Comparison of ENCODE assay signal across 9 mouse cellular contexts in genomic region chr2:93142616-93143015, GRCm38 (mm10). TPM values are rescaled to one million over a fixed set of nuclear protein-coding genes. Genes with fewer than 3 reads are reported as not detected.
DNase-seq lines count a peak whose midpoint lies in the region; ATAC-seq lines count a peak whose summit lies in the region.
"Had no signal": no experiment of that assay in that cellular context is flagged by ENCODE, and none has a peak within 500 bp of the region (broad histone marks: within the 10 kb centered on the region; RNA-seq: fewer than 3 reads in every experiment).

No protein-coding gene starts in this region.

- peaks cover 11% of the 10 kb centered on the region for H3K4me1 ChIP-seq in hindbrain, embryonic 15.5 days (replicated peaks)
- peaks cover 17% of the 10 kb centered on the region for H3K4me1 ChIP-seq in hindbrain, embryonic 12.5 days
- H3K4me1 ChIP-seq in heart, embryonic 14.5 days (ENCODE audit: control insufficient read depth in 2 of 2, insufficient read depth in 2 of 2, low read length in 2 of 2): peaks cover 0 to 3% of the 10 kb centered on the region in 2 experiments; a peak in 1 of 4 replicates

- H3K4me2 ChIP-seq in hindbrain, embryonic 15.5 days: no peak overlapping the region
- H3K4me2 ChIP-seq in hindbrain, embryonic 12.5 days (replicated peaks): no peak overlapping the region
- H3K4me2 ChIP-seq in heart, embryonic 14.5 days (ENCODE audit: low read length): no peak overlapping the region
- H3K4me2 ChIP-seq: midbrain, embryonic 15.5 days had no signal

- peak; percentile 43 for DNase-seq in adrenal gland, postnatal 25 days
- DNase-seq in lung, adult 18-20 months: peak; percentile 57 to 77
- DNase-seq in urinary bladder, adult 2 months (ENCODE audit: low spot score): no peak
- no peak for DNase-seq in thymus, postnatal 25 days
- DNase-seq in MN1 (ENCODE audit: low spot score): no peak

- ATAC-seq in hindbrain, embryonic 15.5 days (ENCODE audit: low FRiP score, low read depth): 0 out of 2 replicates have a peak, but pooled peaks have one; percentile 47
- no peak for ATAC-seq in hindbrain, embryonic 12.5 days (ENCODE audit: low FRiP score)
- peak; percentile 80 for ATAC-seq in heart, embryonic 14.5 days (ENCODE audit: insufficient number of reproducible peaks, insufficient read depth, low FRiP score, low read depth)
- ATAC-seq: midbrain, embryonic 15.5 days had no signal

- H3K27ac ChIP-seq in hindbrain, embryonic 15.5 days (replicated peaks): peak overlapping the region; percentile 9; the same call in 1 of the 2 replicates
- H3K27ac ChIP-seq in hindbrain, embryonic 12.5 days: no peak overlapping the region
- peak overlapping the region; percentile 74 to 80 for H3K27ac ChIP-seq in heart, embryonic 14.5 days (replicated peaks in 1 of 2; ENCODE audit: control insufficient read depth in 1 of 2, insufficient read depth in 1 of 2, low read depth in 2 of 2, low read length in 2 of 2)
- H3K27ac ChIP-seq: midbrain, embryonic 15.5 days had no signal

- H3K4me3 ChIP-seq in hindbrain, embryonic 15.5 days: no peak overlapping the region
- no peak overlapping the region for H3K4me3 ChIP-seq in hindbrain, embryonic 12.5 days
- H3K4me3 ChIP-seq in heart, embryonic 14.5 days (ENCODE audit: control insufficient read depth in 1 of 2, insufficient read depth in 1 of 2, low read depth in 1 of 2, low read length in 2 of 2): no peak overlapping the region
- H3K4me3 ChIP-seq: midbrain, embryonic 15.5 days had no signal

- H3K9me3 ChIP-seq in hindbrain, embryonic 15.5 days: no peaks in the 10 kb centered on the region
- no peaks in the 10 kb centered on the region for H3K9me3 ChIP-seq in hindbrain, embryonic 12.5 days (replicated peaks)
- H3K9me3 ChIP-seq in heart, embryonic 14.5 days (ENCODE audit: control insufficient read depth, low read length): no peaks in the 10 kb centered on the region
- H3K9me3 ChIP-seq: midbrain, embryonic 15.5 days had no signal

- H3K27me3 ChIP-seq in hindbrain, embryonic 15.5 days: no peaks in the 10 kb centered on the region
- no peaks in the 10 kb centered on the region for H3K27me3 ChIP-seq in hindbrain, embryonic 12.5 days
- no peaks in the 10 kb centered on the region for H3K27me3 ChIP-seq in heart, embryonic 14.5 days (ENCODE audit: control insufficient read depth, insufficient read depth, low read length)
- H3K27me3 ChIP-seq: midbrain, embryonic 15.5 days had no signal

- H3K9ac ChIP-seq in hindbrain, embryonic 15.5 days: no peak overlapping the region
- no peak overlapping the region for H3K9ac ChIP-seq in hindbrain, embryonic 12.5 days
- no peak overlapping the region for H3K9ac ChIP-seq in heart, embryonic 14.5 days (ENCODE audit: low read length)
- H3K9ac ChIP-seq: midbrain, embryonic 15.5 days had no signal

- no peaks in the 10 kb centered on the region for H3K36me3 ChIP-seq in hindbrain, embryonic 15.5 days
- H3K36me3 ChIP-seq in hindbrain, embryonic 12.5 days: no peaks in the 10 kb centered on the region
- H3K36me3 ChIP-seq in heart, embryonic 14.5 days (ENCODE audit: control insufficient read depth, insufficient read depth, low read length): no peaks in the 10 kb centered on the region
- H3K36me3 ChIP-seq: midbrain, embryonic 15.5 days had no signal

- 66% methylated on average over 7 of the region's 7 CpGs for WGBS in hindbrain, embryonic 15.5 days
- WGBS in hindbrain, embryonic 12.5 days: 75% methylated on average over 7 of the region's 7 CpGs
- WGBS in heart, embryonic 14.5 days: 42% methylated on average over 7 of the region's 7 CpGs

RNA-seq across cellular contexts. Expression of gene Trp53i11, which starts 44.7 kb away (rescaled TPM):
- polyA plus RNA-seq in hindbrain, embryonic 15.5 days (2015; fragmentation: Nextera tagmentation; extraction: Ambion mirVana): 86.6 and 123 TPM in 2 replicates
- 142 and 180 TPM in 2 replicates for polyA plus RNA-seq in hindbrain, embryonic 12.5 days (2016; fragmentation: Nextera tagmentation; extraction: Ambion mirVana)
- total RNA-seq in adrenal gland, postnatal 25 days (2021): 52.6 and 75.8 TPM in 2 replicates
- 30.5 and 33.0 TPM in 2 replicates for polyA plus RNA-seq in heart, embryonic 14.5 days (2014; fragmentation: Nextera tagmentation; extraction: Ambion mirVana)
- polyA plus RNA-seq in urinary bladder, adult 2 months (2012; rRNA removed): 54.5 and 67.6 TPM in 2 replicates

Comparison
In these comparisons a context has a peak if more than half of its experiments do, and no peak if none do; other contexts are left out.
1. DNase-seq: peak in adrenal gland, postnatal 25 days (single experiment) and lung, adult 18-20 months (2 of 2); none in urinary bladder, adult 2 months (single experiment), thymus, postnatal 25 days (single experiment) and MN1 (single experiment).